Mouse (Mus musculus) heart, postnatal 0 days (tissue): ENCODE measurements around the gene Fbxo2.

ENCODE experiments used
- CTCF ChIP-seq: IDR thresholded peaks from 2 replicates; pipeline ENCODE4 v1.5.1; 2016; ENCODE audit warnings: antibody characterized with exemption, control low read depth, low read depth
- EP300 ChIP-seq: IDR thresholded peaks from 2 replicates; pipeline ENCODE4 v1.6.1; 2016; ENCODE audit warnings: antibody characterized with exemption, low read depth

GRCm38 (mm10) chr4:148182363-148182762 lies 21.9 kb downstream of the Fbxo2 start:
- TF ChIP-seq CTCF = no peak
- TF ChIP-seq EP300 = no peak
